Mouse (Mus musculus) CH12.LX (cell line): ENCODE measurements around the gene Cdkn2d. TPM values are rescaled to one million over a fixed set of nuclear protein-coding genes. Genes with fewer than 3 reads are reported as not detected.

Experiments used
- DNase-seq: peaks from one replicate; pipeline ENCODE4 v3.0.0-alpha.2; 2013; ENCODE audit errors: extremely low read depth
- H3K27ac ChIP-seq: 2 replicates; pipeline ENCODE4 v1.5.1; 2012; ENCODE audit warnings: low read depth, mild to moderate bottlenecking, control low read depth, moderate library complexity; ENCODE audit not compliant: insufficient read depth
- H3K27me3 ChIP-seq: replicated peaks from 2 replicates; pipeline ENCODE3; 2012; ENCODE audit warnings: inconsistent platforms
- H3K36me3 ChIP-seq, 2 experiments: replicated peaks in 1 of 2; 2 replicates each; pipeline versions ENCODE3 to v1.6.1; 2012; ENCODE audit warnings: inconsistent platforms in 1 of 2, low read length in 1 of 2, mild to moderate bottlenecking in 1 of 2, mixed read lengths in 1 of 2, moderate library complexity in 1 of 2; ENCODE audit not compliant: control insufficient read depth in 1 of 2, insufficient read depth in 1 of 2
- H3K4me1 ChIP-seq, 2 experiments: 2 replicates each; pipeline ENCODE4 v1.6.1; 2012; ENCODE audit warnings: inconsistent platforms in 1 of 2, moderate library complexity in 1 of 2; ENCODE audit not compliant: insufficient read depth in 2 of 2, control insufficient read depth in 1 of 2
- H3K4me2 ChIP-seq: 2 replicates; pipeline ENCODE4 v1.6.1; 2012; ENCODE audit warnings: low read depth, mild to moderate bottlenecking, control low read depth; ENCODE audit not compliant: poor library complexity, insufficient read depth, severe bottlenecking
- H3K4me3 ChIP-seq, 3 experiments: fragments of 150-350 bp in 1 of 3; sonication (generic) in 1 of 3; replicated peaks in 1 of 3; 2 replicates each; pipeline versions ENCODE3 to v1.5.1; 2011 to 2012; ENCODE audit warnings: low read depth in 2 of 3, low read length in 2 of 3, mild to moderate bottlenecking in 2 of 3, moderate library complexity in 2 of 3, control low read depth in 1 of 3, improper control_type of control experiment in 1 of 3, inconsistent platforms in 1 of 3, mixed read lengths in 1 of 3; ENCODE audit not compliant: poor library complexity in 1 of 3
- H3K79me2 ChIP-seq: replicated peaks from 2 replicates; pipeline ENCODE4 v1.6.1; 2012; ENCODE audit warnings: mild to moderate bottlenecking, moderate library complexity; ENCODE audit not compliant: control insufficient read depth, poor library complexity, insufficient read depth, severe bottlenecking; ENCODE audit errors: extremely low read depth
- H3K9ac ChIP-seq: 2 replicates; pipeline ENCODE4 v1.6.1; 2012; ENCODE audit warnings: low read depth, mild to moderate bottlenecking, control low read depth, moderate library complexity; ENCODE audit not compliant: insufficient read depth
- H3K9me3 ChIP-seq: replicated peaks from 2 replicates; pipeline ENCODE3; 2012; ENCODE audit warnings: low read length, inconsistent platforms, mixed read lengths
- CHD1 ChIP-seq: IDR thresholded peaks from 2 replicates; pipeline ENCODE4 v1.6.1; 2012; ENCODE audit warnings: low read depth, low read length, improper control_type of control experiment, inconsistent platforms
- CTCF ChIP-seq, 2 experiments: IDR thresholded peaks in 1 of 2; conservative IDR thresholded peaks in 1 of 2; 2 replicates each; pipeline ENCODE4 v1.5.1; 2011 to 2012; ENCODE audit warnings: low read depth in 2 of 2, low read length in 2 of 2, improper control_type of control experiment in 1 of 2, inconsistent platforms in 1 of 2, mild to moderate bottlenecking in 1 of 2, moderate library complexity in 1 of 2
- E2F4 ChIP-seq: IDR thresholded peaks from 2 replicates; pipeline ENCODE4 v1.6.1; 2011; ENCODE audit warnings: low read depth, low read length, improper control_type of control experiment; ENCODE audit not compliant: insufficient replicate concordance
- ELF1 ChIP-seq: IDR thresholded peaks from 2 replicates; pipeline ENCODE4 v1.6.1; 2014; ENCODE audit warnings: low read depth, mild to moderate bottlenecking, inconsistent platforms, low read length, improper control_type of control experiment
- EP300 ChIP-seq: IDR thresholded peaks from 2 replicates; pipeline ENCODE4 v1.6.1; 2011; ENCODE audit warnings: low read length, improper control_type of control experiment
- ETS1 ChIP-seq: conservative IDR thresholded peaks from 2 replicates; pipeline ENCODE4 v1.6.1; 2012; ENCODE audit warnings: low read depth, mild to moderate bottlenecking, inconsistent platforms, low read length, improper control_type of control experiment, moderate library complexity
- GABPA ChIP-seq: IDR thresholded peaks from 2 replicates; pipeline ENCODE4 v1.6.1; 2012; ENCODE audit warnings: low read depth, low read length, improper control_type of control experiment, inconsistent platforms; ENCODE audit not compliant: insufficient replicate concordance
- HCFC1 ChIP-seq: IDR thresholded peaks from 2 replicates; pipeline ENCODE4 v1.6.1; 2012; ENCODE audit warnings: low read depth, mild to moderate bottlenecking, inconsistent platforms, low read length, improper control_type of control experiment
- IRF4 ChIP-seq: IDR thresholded peaks from 2 replicates; pipeline ENCODE4 v1.6.1; 2014; ENCODE audit warnings: low read depth, mild to moderate bottlenecking, inconsistent platforms, low read length, improper control_type of control experiment
- JUND ChIP-seq: conservative IDR thresholded peaks from 2 replicates; pipeline ENCODE4 v1.6.1; 2011; ENCODE audit warnings: low read depth, low read length, improper control_type of control experiment
- KAT2A ChIP-seq: IDR thresholded peaks from 2 replicates; pipeline ENCODE4 v1.6.1; 2012; ENCODE audit warnings: low read length, improper control_type of control experiment, inconsistent platforms; ENCODE audit not compliant: insufficient replicate concordance
- MAX ChIP-seq: IDR thresholded peaks from 2 replicates; pipeline ENCODE4 v1.6.1; 2011; ENCODE audit warnings: low read length, improper control_type of control experiment
- MAZ ChIP-seq: IDR thresholded peaks from 2 replicates; pipeline ENCODE4 v1.6.1; 2012; ENCODE audit warnings: low read depth, mild to moderate bottlenecking, inconsistent platforms, low read length, improper control_type of control experiment, moderate library complexity
- MEF2A ChIP-seq: IDR thresholded peaks from 2 replicates; pipeline ENCODE4 v1.6.1; 2014; ENCODE audit warnings: low read depth, mild to moderate bottlenecking, inconsistent platforms, low read length, improper control_type of control experiment, borderline replicate concordance
- MXI1 ChIP-seq: IDR thresholded peaks from 2 replicates; pipeline ENCODE4 v1.6.1; 2011; ENCODE audit warnings: mild to moderate bottlenecking, low read depth, low read length, improper control_type of control experiment
- MYC ChIP-seq: IDR thresholded peaks from 2 replicates; pipeline ENCODE4 v1.6.1; 2011; ENCODE audit warnings: low read depth, mild to moderate bottlenecking, improper control_type of control experiment, low read length
- NELFE ChIP-seq: IDR thresholded peaks from 2 replicates; pipeline ENCODE4 v1.6.1; 2011; ENCODE audit warnings: low read depth, low read length, improper control_type of control experiment
- NRF1 ChIP-seq: IDR thresholded peaks from 2 replicates; pipeline ENCODE4 v1.6.1; 2014; ENCODE audit warnings: low read depth, mild to moderate bottlenecking, inconsistent platforms, low read length, improper control_type of control experiment, moderate library complexity
- POLR2A ChIP-seq: IDR thresholded peaks from 2 replicates; pipeline ENCODE4 v1.6.1; 2011; ENCODE audit warnings: low read depth, mild to moderate bottlenecking, improper control_type of control experiment, low read length
- POLR2AphosphoS2 ChIP-seq: IDR thresholded peaks from 2 replicates; pipeline ENCODE4 v1.6.1; 2011; ENCODE audit warnings: low read depth, low read length, improper control_type of control experiment
- RAD21 ChIP-seq: IDR thresholded peaks from 2 replicates; pipeline ENCODE4 v1.6.1; 2011; ENCODE audit warnings: low read depth, mild to moderate bottlenecking, low read length, improper control_type of control experiment, moderate library complexity
- TBP ChIP-seq: conservative IDR thresholded peaks from 2 replicates; pipeline ENCODE4 v1.6.1; 2011; ENCODE audit warnings: low read depth, low read length, improper control_type of control experiment
- TCF12 ChIP-seq: IDR thresholded peaks from 2 replicates; pipeline ENCODE4 v1.6.1; 2014; ENCODE audit warnings: low read depth, mild to moderate bottlenecking, inconsistent platforms, low read length, improper control_type of control experiment
- UBTF ChIP-seq: IDR thresholded peaks from 2 replicates; pipeline ENCODE4 v1.6.1; 2012; ENCODE audit warnings: low read depth, mild to moderate bottlenecking, inconsistent platforms, low read length, improper control_type of control experiment, moderate library complexity
- USF1 ChIP-seq: IDR thresholded peaks from 2 replicates; pipeline ENCODE4 v1.6.1; 2014; ENCODE audit warnings: low read depth, mild to moderate bottlenecking, inconsistent platforms, low read length, improper control_type of control experiment
- USF2 ChIP-seq: conservative IDR thresholded peaks from 2 replicates; pipeline ENCODE4 v1.6.1; 2011; ENCODE audit warnings: low read depth, low read length, improper control_type of control experiment
- ZC3H11A ChIP-seq: IDR thresholded peaks from 2 replicates; pipeline ENCODE4 v1.6.1; 2012; ENCODE audit warnings: low read depth, mild to moderate bottlenecking, inconsistent platforms, low read length, improper control_type of control experiment
- ZKSCAN1 ChIP-seq: IDR thresholded peaks from 2 replicates; pipeline ENCODE4 v1.6.1; 2012; ENCODE audit warnings: low read depth, inconsistent platforms, low read length, improper control_type of control experiment, borderline replicate concordance
- ZMIZ1 ChIP-seq: IDR thresholded peaks from 2 replicates; pipeline ENCODE4 v1.6.1; 2012; ENCODE audit warnings: low read depth, mild to moderate bottlenecking, inconsistent platforms, low read length, improper control_type of control experiment
- dilution Hi-C: fragments of 300-500 bp; cut with MboI; formaldehyde crosslinking; loops from 2 replicates; pipeline ENCODE4 v1.14.3; 2020; ENCODE audit warnings: low sequenced_read_pairs; ENCODE audit not compliant: extremely low pct_unique_long_range_greater_than_20kb, extremely low pct_ligation_motif_present
- in situ Hi-C: fragments of 300-500 bp; cut with MboI; formaldehyde crosslinking; loops from 3 replicates; pipeline ENCODE4 v1.14.3; 2019; ENCODE audit warnings: low sequenced_read_pairs, low pct_ligation_motif_present, low pct_unique_long_range_greater_than_20kb, mixed read lengths
- polyA plus RNA-seq: library from polyadenylated mRNA; unstranded; fragments of >175 nt; gene quantifications from 2 replicates; pipeline ENCODE4 v1.2.1, GENCODE M21; 2012; ENCODE audit warnings: low read depth; ENCODE audit not compliant: insufficient read length
- total RNA-seq, 2 experiments: library from RNA; depleted of rRNA; stranded (reverse); fragments of 300-350 nt in 1 of 2; fragments of >200 nt in 1 of 2; gene quantifications; 2 replicates each; pipeline ENCODE4 v1.2.3; 2012 to 2014

Gene Cdkn2d
- total and polyA plus RNA-seq, 3 experiments, result 2.9 to 12.6 (median 7.1) TPM

GRCm38 (mm10) chr9:21241343-21241742 lies 49.9 kb downstream of the Cdkn2d start (continued):
- TF ChIP-seq POLR2AphosphoS2 (no peak), HCFC1 (peak; percentile 35; the same call in 1 of the 2 replicates), POLR2A (no peak)

GRCm38 (mm10) chr9:21239465-21239848 lies 51.8 kb downstream of the Cdkn2d start:
- no peak overlapping the region for H3K27ac ChIP-seq
- H3K79me2 ChIP-seq, result peaks cover 18% of the 10 kb centered on the region
- peaks cover 4% of the 10 kb centered on the region for H3K27me3 ChIP-seq
- dilution Hi-C loops (no loop called here), in situ Hi-C loops (no loop called here)
- peaks cover 6% of the 10 kb centered on the region for H3K9me3 ChIP-seq
- peak; percentile 24 for DNase-seq
- peak overlapping the region; percentile 99; the same call in 1 of the 2 replicates for H3K9ac ChIP-seq
- H3K4me1 ChIP-seq, result peaks cover 17 to 35% of the 10 kb centered on the region in 2 experiments
- TF ChIP-seq TBP, result no peak
- peak overlapping the region; percentile 77 to 98 (median 88) for H3K4me3 ChIP-seq
- peaks cover 4 to 23% of the 10 kb centered on the region in 2 experiments for H3K36me3 ChIP-seq
- peak overlapping the region; percentile 46 for H3K4me2 ChIP-seq

GRCm38 (mm10) chr9:21238733-21239464 lies 52.3 kb downstream of the Cdkn2d start, which contains the start of gene Keap1:
TSS of gene Keap1 (minus strand) at chr9:21239361.
- peak within 1 kb of the TSS; percentile 77 to 98 (median 88) for H3K4me3 ChIP-seq
- peak within 1 kb of the TSS; percentile 89 for H3K4me2 ChIP-seq
- H3K27me3 ChIP-seq, result peaks cover 4% of the 10 kb centered on the region
- peaks cover 18% of the 10 kb centered on the region for H3K79me2 ChIP-seq
- dilution Hi-C loops (no loop called here), in situ Hi-C loops (no loop called here)
- H3K36me3 ChIP-seq, result peaks cover 5 to 29% of the 10 kb centered on the region in 2 experiments
- H3K9me3 ChIP-seq, result peaks cover under 1% of the 10 kb centered on the region
- peak within 1 kb of the TSS; percentile 40 for H3K27ac ChIP-seq
- H3K9ac ChIP-seq, result peak within 1 kb of the TSS; percentile 99
- H3K4me1 ChIP-seq, result peaks cover 17 to 35% of the 10 kb centered on the region in 2 experiments
- peak; percentile 48 for DNase-seq
- TF ChIP-seq ZC3H11A (no peak), USF2 (no peak), EP300 (no peak), UBTF (peak; percentile 92), ZKSCAN1 (no peak), GABPA (no peak), JUND (no peak), MAZ (no peak), RAD21 (no peak), MEF2A (no peak; the same call in 1 of the 2 replicates), E2F4 (no peak), HCFC1 (peak; percentile 53), ETS1 (no peak), KAT2A (0 out of 2 replicates have a peak, but pooled peaks have one; percentile 39), MXI1 (peak; percentile 87), NRF1 (no peak), IRF4 (0 out of 2 replicates have a peak, but pooled peaks have one; percentile 51), NELFE (peak; percentile 59), ZMIZ1 (no peak), MYC (0 out of 2 replicates have a peak, but pooled peaks have one; percentile 17), TCF12 (peak; percentile 75), MAX (peak; percentile 50; the same call in 1 of the 2 replicates), CHD1 (no peak; the same call in 1 of the 2 replicates), USF1 (no peak), ELF1 (peak; percentile 83), CTCF (conservative IDR thresholded peaks at IDR 0.05 in 1 of 2, IDR thresholded peaks at IDR 0.05 in 1 of 2; ENCODE audit: low read depth in 2 of 2, low read length in 2 of 2) (no peak)
